Mouse (Mus musculus): Measurements from ENCODE around the gene Vsig10l.

Gene Vsig10l

GRCm38 (mm10) chr7:43518341-43518740, 55.4 kb downstream of the Vsig10l start:
- DNase-seq (ENCODE audit: extremely low read depth, low read depth, low spot score): no peak

All from fat pad, adult 2 months (tissue).